Mouse (Mus musculus) heart, adult 9 months (tissue): Measurements from ENCODE around the gene Phlpp1.

Experiments
- DNase-seq, 2 experiments: peaks; one replicate each; pipeline ENCODE4 v3.0.0; 2022; ENCODE audit warnings: low spot score in 2 of 2

Phlpp1 gene

DNA sequence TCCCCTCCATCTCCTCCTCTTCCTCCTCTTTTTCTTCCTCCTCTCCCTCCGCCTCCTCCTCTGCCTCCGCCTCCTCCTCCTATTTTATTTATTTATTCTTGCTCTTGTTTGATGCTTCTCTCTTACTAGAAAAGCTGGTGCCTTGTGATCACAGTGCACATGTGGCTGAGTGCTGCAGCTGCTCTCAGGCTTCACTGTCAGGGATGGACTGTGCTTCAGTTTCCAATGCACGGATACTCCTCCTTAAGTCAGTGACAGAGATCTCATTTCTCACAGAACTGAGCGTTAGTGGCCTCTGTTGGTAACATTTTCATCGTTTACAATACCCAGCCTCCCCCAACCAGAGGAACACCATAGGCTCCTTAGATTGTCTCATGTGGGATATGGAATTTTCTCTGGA, 215.0 kb downstream of the Phlpp1 start:
- no peak for DNase-seq

DNA sequence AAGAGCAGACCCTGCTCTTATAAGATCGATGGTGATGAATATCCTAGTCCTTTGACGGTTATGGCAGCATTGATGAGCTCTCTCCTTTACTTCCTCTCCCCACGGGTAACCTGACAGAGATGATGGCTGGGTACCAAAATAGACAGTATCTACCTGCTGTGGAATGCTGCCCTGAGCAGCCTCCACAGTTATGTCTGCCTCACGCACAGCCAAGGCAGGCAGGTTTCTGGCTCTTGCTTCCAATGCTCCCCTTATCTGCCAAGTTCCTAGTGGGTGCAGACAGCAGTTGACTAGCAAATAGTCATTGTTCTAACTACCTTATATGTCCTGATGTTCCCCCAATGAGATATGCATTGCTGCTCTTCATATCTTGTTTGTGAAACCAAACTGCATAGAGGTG, 215.7 kb downstream of the Phlpp1 start:
- no peak for DNase-seq

GRCm38 (mm10) chr1:106389673-106390072, 218.1 kb downstream of the Phlpp1 start:
- peak in 1 of 2 experiments; percentile 50 for DNase-seq

DNA sequence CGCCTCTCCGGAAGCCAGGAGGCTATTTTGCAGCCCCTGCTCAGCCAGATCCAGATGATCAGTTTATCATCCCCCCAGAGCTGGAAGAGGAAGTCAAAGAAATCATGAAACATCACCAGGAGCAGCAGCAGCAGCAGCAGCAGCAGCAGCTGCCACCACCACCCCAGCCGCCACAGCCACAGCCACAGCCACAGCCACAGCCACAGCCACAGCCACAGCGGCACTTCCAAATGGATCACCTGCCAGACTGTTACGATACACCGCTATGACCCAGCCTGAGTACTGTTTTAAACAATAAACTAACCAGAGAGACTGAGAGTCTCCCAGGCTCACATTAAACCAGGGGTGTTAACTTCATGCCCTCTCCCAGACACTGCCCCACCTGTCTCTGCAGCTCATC, 221.5 kb downstream of the Phlpp1 start:
- no peak for DNase-seq

DNA sequence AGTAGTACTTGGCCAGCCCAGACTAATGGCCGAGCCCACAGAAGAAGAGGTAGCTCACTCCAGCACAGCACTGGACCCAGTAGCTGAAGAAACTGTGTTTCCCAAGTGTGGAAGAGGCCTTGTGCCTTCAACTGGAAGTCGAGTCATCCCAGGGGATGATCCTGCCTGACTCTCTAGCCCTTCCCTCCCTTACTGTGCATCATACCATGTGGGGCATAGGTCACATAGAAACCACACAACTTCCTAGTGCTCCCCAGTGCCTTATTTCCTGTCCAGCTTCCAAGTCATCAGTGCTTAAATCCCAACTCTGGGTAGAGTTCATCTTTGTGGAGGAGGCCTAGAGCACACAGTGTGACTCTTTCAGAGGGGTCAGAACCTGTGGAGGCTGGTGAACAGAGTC, 223.1 kb downstream of the Phlpp1 start:
- DNase-seq, result no peak

GRCm38 (mm10) chr1:106395476-106395875, 223.9 kb downstream of the Phlpp1 start:
- peak; percentile 64 to 72 for DNase-seq

- DNase-seq, result peak in 1 of 2 experiments; percentile 67
These were observed 229.5 kb downstream of the Phlpp1 start for GRCm38 (mm10) chr1:106400900-106401634.

GRCm38 (mm10) chr1:106403011-106403501, 231.5 kb downstream of the Phlpp1 start:
- DNase-seq, result no peak

GRCm38 (mm10) chr1:106406852-106407251, 235.3 kb downstream of the Phlpp1 start:
- DNase-seq, result no peak

GRCm38 (mm10) chr1:106407963-106408440, 236.4 kb downstream of the Phlpp1 start:
- peak; percentile 60 to 63 for DNase-seq

GRCm38 (mm10) chr1:106410858-106411257, 239.3 kb downstream of the Phlpp1 start:
- no peak for DNase-seq

DNA sequence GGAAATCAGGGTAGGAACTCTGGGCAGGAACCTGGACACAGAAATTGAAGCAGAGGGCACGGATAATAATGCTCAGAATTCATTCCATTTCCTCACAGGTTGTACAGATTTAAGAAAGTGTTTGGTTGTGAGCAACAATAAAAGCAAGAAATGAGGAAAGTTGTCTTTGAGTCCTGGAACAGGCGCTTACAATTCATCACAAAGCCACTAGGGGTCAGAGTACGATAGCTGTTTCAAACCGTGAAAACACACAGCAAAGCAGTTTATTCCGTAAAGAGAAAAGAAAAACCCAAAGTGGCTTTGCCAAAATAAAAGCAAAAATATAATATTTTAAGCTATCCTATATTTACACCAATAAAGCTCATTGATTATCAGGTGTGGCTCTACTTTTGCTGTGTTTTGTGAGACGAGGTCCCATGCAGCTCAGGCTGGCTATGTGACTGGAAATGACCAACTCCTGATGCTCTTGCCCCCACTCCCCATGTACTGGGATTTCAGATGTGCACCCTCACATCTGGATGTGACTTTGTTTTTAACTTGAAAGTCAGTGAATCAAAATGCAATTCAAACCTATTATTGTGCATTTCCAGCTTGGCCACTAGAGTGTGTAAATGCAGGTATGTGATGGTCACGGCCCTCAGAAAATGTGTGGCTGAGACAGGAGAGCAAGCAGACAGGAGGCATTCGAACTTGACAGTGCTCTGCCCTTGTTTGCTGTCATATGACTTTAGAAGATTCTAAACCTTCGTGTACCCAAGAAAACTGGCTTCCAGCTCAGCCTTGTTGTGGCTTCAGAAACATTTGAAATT, 253.8 kb downstream of the Phlpp1 start:
- DNase-seq, result no peak

- no peak for DNase-seq
These were observed 256.6 kb downstream of the Phlpp1 start for GRCm38 (mm10) chr1:106428170-106428569.

DNA sequence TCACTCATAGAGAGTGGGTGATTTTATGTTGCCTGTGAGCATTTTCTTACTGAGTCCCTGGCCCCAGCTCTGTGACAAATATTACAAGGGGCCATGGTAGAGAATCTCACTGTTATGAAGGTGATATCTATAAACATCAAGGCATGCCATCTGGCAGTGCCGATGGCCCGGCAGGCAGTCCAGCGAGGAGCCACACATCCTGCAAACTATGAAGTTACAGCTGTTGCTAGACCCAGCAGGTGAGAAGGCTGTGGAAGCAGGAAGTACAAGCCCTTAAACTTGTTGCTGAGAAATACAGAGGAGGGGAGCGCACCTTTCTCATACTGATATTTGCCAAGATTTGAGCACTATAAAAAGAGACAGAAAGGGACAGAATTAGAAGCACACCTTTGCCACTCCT, 257.0 kb downstream of the Phlpp1 start:
- DNase-seq, result no peak

DNA sequence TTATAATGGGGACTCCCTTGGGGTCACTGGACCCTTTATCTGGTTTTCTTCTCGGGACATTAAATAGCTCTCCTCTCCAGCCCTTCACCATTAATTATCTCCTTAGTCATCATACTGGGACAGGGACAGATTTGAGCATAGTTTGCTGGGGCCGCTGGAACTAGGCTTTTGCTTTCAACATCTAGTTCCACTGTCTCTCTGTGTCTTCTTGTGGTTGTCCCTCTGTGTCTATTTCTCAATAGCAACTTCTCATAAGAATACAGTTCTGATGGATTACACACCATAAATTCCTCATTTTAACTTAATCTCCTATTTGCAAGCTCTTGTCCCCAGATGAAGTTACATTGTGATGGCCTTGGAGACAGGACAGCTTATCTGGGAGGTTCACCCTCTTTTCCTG, 262.0 kb downstream of the Phlpp1 start:
- DNase-seq, result no peak
